Mouse (Mus musculus) forebrain, embryonic 15.5 days (tissue): ENCODE data around the gene Apba3. TPM values are rescaled to one million over a fixed set of nuclear protein-coding genes. Genes with fewer than 3 reads are reported as not detected.
A peak's percentile ranks its signal among the peaks of the same experiment; 100 is the strongest.

Experiments used
- ATAC-seq: fragments of 200-750 bp; cut with Nextera tagmentation; replicated peaks from 2 replicates; pipeline ENCODE4 v1.8.0; 2017; ENCODE audit warnings: mild to moderate bottlenecking, moderate TSS enrichment, moderate library complexity
- H3K27ac ChIP-seq: fragments of 300-500 bp; sonication (generic); replicated peaks from 2 replicates; pipeline ENCODE4 v1.5.1; 2015; ENCODE audit warnings: mild to moderate bottlenecking, inconsistent platforms
- H3K27me3 ChIP-seq: fragments of 300-500 bp; sonication (generic); 2 replicates; pipeline ENCODE4 v1.6.1; 2015; ENCODE audit warnings: inconsistent platforms
- H3K36me3 ChIP-seq: fragments of 300-500 bp; sonication (generic); 2 replicates; pipeline ENCODE4 v1.6.1; 2015; ENCODE audit warnings: mild to moderate bottlenecking, inconsistent platforms
- H3K4me1 ChIP-seq: fragments of 300-500 bp; sonication (generic); 2 replicates; pipeline ENCODE4 v1.6.1; 2015; ENCODE audit warnings: inconsistent platforms
- H3K4me2 ChIP-seq: fragments of 300-500 bp; sonication (generic); replicated peaks from 2 replicates; pipeline ENCODE4 v1.6.1; 2015; ENCODE audit warnings: mild to moderate bottlenecking, inconsistent platforms
- H3K4me3 ChIP-seq: fragments of 300-500 bp; sonication (generic); 2 replicates; pipeline ENCODE4 v1.5.1; 2015; ENCODE audit warnings: mild to moderate bottlenecking, inconsistent platforms
- H3K9ac ChIP-seq: fragments of 300-500 bp; sonication (generic); replicated peaks from 2 replicates; pipeline ENCODE4 v1.6.1; 2015; ENCODE audit warnings: mild to moderate bottlenecking, inconsistent platforms
- H3K9me3 ChIP-seq: fragments of 300-500 bp; sonication (generic); 2 replicates; pipeline ENCODE4 v1.6.1; 2016; ENCODE audit warnings: inconsistent platforms
- WGBS: fragments of 180-500 bp; shearing (Covaris S2); methylation state at CpG from one replicate; pipeline ENCODE4 v1.1.7; 2015; ENCODE audit warnings: mixed read lengths; 5-methylcytosine and 5-hydroxymethylcytosine counted together
- polyA plus RNA-seq: library from polyadenylated mRNA; unstranded; fragments of >200 nt; fragmentation: Nextera tagmentation; extraction: Ambion mirVana; gene quantifications from 2 replicates; pipeline ENCODE4 v1.2.1, GENCODE M21; 2015

Apba3 gene
- polyA plus RNA-seq, 1 experiment from 2014 or later: 37.5 TPM

- no peak overlapping the region for H3K9ac ChIP-seq
- no peak overlapping the region for H3K27ac ChIP-seq
- ATAC-seq: no peak
- H3K36me3 ChIP-seq: no peaks in the 10 kb centered on the region
- H3K4me2 ChIP-seq: peak overlapping the region; percentile 86
- peak overlapping the region; percentile 54; the same call in 1 of the 2 replicates for H3K4me3 ChIP-seq
- H3K9me3 ChIP-seq: no peaks in the 10 kb centered on the region
- 15% methylated on average over 17 of the region's 17 CpGs for WGBS
- peaks cover 7% of the 10 kb centered on the region; the same call in 1 of the 2 replicates for H3K27me3 ChIP-seq
- peaks cover 15% of the 10 kb centered on the region for H3K4me1 ChIP-seq
Measured at GRCm38 (mm10) chr10:81284719-81285118, 18.0 kb downstream of the Apba3 start.

DNA sequence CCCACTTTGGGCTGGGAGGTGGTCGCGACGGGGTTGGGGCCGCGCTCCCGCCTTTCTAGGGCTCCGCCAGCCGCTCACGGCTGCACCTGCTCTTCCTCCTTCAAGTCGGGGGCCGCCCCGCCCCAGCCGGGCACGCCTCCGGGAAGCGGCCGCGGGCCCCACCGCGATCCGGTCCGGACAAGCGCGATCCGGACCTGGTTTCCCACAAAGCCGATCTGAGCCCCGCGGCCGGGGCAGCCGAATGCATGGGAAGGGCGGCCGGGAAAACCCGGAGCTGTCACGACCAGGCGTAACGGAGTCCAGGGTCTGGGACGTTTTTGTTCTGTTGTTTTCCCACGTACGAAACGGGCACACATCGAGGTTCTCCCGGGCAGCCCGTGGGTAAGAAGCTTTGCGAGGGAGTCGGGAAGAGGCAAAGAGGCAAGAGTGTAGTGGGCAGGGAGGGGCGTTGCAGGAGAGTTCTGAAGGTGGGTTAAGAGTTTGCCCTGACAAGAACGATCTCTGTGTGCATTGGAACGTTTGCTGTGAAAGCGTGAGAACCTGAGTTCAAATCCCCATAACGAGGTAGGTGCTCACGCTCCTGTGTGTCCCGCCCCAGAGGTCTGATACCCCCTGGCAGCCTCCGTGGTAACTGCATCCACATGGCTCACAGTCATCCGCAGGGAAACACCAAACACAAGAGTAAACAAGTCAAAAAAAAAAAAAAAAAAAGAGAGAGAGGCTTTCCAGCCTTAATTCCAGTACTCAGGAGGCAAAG, 19.1 kb downstream of the Apba3 start:
- WGBS: 2% methylated on average over 54 of the region's 54 CpGs

DNA sequence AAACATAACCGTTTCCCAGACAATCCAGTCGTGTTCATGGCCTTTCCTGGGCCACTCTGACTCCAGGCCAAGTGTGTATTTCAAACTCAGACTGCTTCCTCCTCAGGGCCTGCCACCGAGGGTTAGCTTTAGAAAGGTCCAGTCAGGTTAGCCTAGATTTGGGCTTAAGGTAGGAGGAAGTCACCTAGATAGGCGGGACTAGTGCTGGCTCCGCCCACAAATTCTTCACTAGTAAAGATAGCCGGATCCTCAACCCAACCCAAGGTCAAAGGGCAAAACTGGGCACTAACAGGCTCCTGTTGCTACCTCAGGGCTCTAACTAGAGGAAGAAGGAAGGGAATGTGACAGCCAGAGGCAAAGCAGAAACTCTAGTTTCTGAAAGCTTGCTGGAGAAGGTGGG, 19.8 kb downstream of the Apba3 start:
- Histone ChIP-seq H3K27me3 (peaks cover 7% of the 10 kb centered on the region), H3K36me3 (no peaks in the 10 kb centered on the region), H3K9ac (no peak overlapping the region), H3K4me1 (peaks cover 27% of the 10 kb centered on the region), H3K4me2 (no peak overlapping the region), H3K4me3 (no peak overlapping the region), H3K27ac (no peak overlapping the region), H3K9me3 (no peaks in the 10 kb centered on the region)
- ATAC-seq: no peak
- WGBS: 50% methylated on average over 6 of the region's 6 CpGs

More for the DNA sequence above, 19.1 kb downstream of the Apba3 start:
- H3K4me1 ChIP-seq: peaks cover 21% of the 10 kb centered on the region
- H3K27me3 ChIP-seq: peaks cover 7% of the 10 kb centered on the region
- peak overlapping the region; percentile 58 for H3K9ac ChIP-seq
- H3K4me2 ChIP-seq: peak overlapping the region; percentile 86
- peak overlapping the region; percentile 54 for H3K4me3 ChIP-seq
- ATAC-seq: peak; percentile 74
- H3K36me3 ChIP-seq: no peaks in the 10 kb centered on the region
- no peaks in the 10 kb centered on the region for H3K9me3 ChIP-seq
- no peak overlapping the region for H3K27ac ChIP-seq

- Histone ChIP-seq H3K4me3 (no peak overlapping the region), H3K36me3 (no peaks in the 10 kb centered on the region), H3K9ac (no peak overlapping the region), H3K4me2 (no peak overlapping the region), H3K27ac (no peak overlapping the region), H3K27me3 (peaks cover 7% of the 10 kb centered on the region), H3K4me1 (peaks cover 27% of the 10 kb centered on the region), H3K9me3 (no peaks in the 10 kb centered on the region)
- ATAC-seq: no peak
- 61% methylated on average over 8 of the region's 8 CpGs for WGBS
Measured at GRCm38 (mm10) chr10:81287513-81288157, 20.9 kb downstream of the Apba3 start.

- ATAC-seq: no peak
- Histone ChIP-seq H3K4me2 (no peak overlapping the region), H3K9me3 (no peaks in the 10 kb centered on the region), H3K27ac (no peak overlapping the region), H3K4me3 (no peak overlapping the region), H3K9ac (no peak overlapping the region), H3K27me3 (peaks cover 7% of the 10 kb centered on the region), H3K36me3 (no peaks in the 10 kb centered on the region), H3K4me1 (peaks cover 27% of the 10 kb centered on the region)
- WGBS: 31% methylated on average over 6 of the region's 6 CpGs
Measured at GRCm38 (mm10) chr10:81288601-81289000, 21.8 kb downstream of the Apba3 start.

- WGBS: 2% methylated on average over 7 of the region's 7 CpGs
Measured at GRCm38 (mm10) chr10:81289278-81289677, 22.5 kb downstream of the Apba3 start.

DNA sequence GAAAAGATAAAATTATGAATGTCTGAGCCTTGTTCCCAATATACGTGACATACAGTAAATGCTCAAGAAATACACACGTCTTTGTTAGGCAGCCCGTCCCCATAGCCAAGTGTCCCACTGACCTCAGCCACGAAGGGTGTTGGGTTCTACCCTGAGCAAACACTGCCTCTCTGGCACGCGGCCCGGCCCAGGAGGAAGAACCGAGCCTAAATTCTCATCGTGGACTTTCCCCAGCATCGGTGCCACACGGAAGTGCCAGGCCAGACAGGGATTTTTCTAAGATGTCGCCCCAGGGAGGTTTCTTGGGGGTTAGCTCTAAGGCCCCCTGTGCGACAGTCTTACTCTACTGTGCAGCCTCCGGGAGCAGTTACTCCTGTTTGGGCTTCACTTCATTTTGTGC, 23.1 kb downstream of the Apba3 start:
- no peak overlapping the region for H3K27ac ChIP-seq
- no peak overlapping the region for H3K9ac ChIP-seq
- H3K4me3 ChIP-seq: no peak overlapping the region
- H3K4me2 ChIP-seq: no peak overlapping the region
- no peaks in the 10 kb centered on the region for H3K9me3 ChIP-seq
- no peak for ATAC-seq
- 68% methylated on average over 14 of the region's 14 CpGs for WGBS
- H3K4me1 ChIP-seq: peaks cover 38% of the 10 kb centered on the region
- H3K27me3 ChIP-seq: peaks cover 5% of the 10 kb centered on the region
- no peaks in the 10 kb centered on the region for H3K36me3 ChIP-seq

More at GRCm38 (mm10) chr10:81289278-81289677, 22.5 kb downstream of the Apba3 start:
- H3K36me3 ChIP-seq: no peaks in the 10 kb centered on the region
- no peak for ATAC-seq
- no peaks in the 10 kb centered on the region for H3K9me3 ChIP-seq
- no peak overlapping the region for H3K27ac ChIP-seq
- H3K4me1 ChIP-seq: peaks cover 34% of the 10 kb centered on the region
- no peak overlapping the region for H3K4me2 ChIP-seq
- peaks cover 7% of the 10 kb centered on the region for H3K27me3 ChIP-seq
- H3K9ac ChIP-seq: no peak overlapping the region
- H3K4me3 ChIP-seq: no peak overlapping the region

DNA sequence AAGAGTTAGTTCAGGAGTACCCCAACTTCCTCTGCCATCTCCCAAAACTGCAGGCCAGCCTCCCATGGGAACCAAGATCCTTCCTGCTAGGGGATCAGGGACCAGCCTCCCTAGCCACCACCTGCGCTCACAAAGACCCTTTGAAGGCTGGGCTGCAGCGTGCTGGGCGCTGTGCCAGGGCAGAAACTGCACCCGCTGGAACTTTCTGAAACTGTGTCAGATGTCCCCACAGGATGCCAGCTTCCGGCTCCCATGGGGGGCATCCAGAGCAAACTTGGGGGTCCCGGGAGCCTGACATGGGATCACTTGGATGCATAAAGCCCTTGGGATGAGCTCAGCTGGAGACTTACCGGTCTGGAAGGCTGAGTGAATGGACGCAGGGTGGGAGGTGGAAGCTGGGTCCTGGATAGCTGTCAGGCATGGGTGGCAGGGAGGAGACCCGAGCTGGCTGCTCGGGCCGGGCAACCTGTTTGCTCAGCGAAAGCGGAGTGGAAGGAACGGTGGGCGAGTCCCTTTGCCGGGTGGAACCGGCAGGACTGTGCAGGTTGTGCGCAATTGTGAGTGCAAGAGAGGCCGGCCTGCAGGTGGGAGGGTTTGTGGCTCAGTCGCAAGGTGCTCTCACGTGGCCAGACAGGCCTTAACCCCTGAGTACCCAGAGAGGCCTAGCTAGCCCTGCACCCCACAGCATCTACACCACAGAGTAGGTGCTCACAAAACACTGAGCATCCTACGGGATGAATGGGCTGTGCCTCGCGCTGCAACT, 24.1 kb downstream of the Apba3 start:
- no peak for ATAC-seq
- no peaks in the 10 kb centered on the region for H3K36me3 ChIP-seq
- H3K4me1 ChIP-seq: peaks cover 41% of the 10 kb centered on the region
- no peak overlapping the region for H3K4me2 ChIP-seq
- H3K9me3 ChIP-seq: no peaks in the 10 kb centered on the region
- WGBS: 11% methylated on average over 24 of the region's 24 CpGs
- H3K27me3 ChIP-seq: no peaks in the 10 kb centered on the region; the same call in 1 of the 2 replicates
- H3K27ac ChIP-seq: no peak overlapping the region
- no peak overlapping the region for H3K9ac ChIP-seq
- no peak overlapping the region for H3K4me3 ChIP-seq

DNA sequence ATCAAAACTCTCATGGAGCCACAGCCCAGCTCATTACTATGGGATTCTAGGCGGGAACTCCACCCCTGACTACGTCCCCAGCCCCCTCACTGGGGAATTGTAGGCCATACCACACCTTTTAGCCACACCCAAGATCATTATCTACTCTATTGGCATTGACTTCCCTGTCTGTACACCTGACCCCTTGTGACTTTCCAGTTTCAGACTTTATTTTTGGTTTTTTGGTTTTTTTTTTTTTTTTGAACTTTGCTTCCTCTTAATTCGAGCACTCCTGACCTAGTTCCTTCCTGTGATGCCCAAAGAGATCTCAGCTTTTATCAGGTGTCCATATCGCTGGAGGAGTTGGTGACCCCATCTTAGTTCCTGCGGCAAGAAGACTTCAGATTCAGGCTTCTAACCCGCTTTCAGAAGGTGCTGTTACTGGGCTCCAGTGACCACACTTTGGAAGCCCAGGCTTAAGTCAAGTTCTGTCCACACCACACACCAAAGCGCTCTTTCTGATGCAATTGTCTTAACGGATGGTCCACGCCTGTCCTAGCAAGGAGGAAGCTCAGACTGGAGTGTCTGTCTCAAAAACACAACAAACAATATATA, 24.8 kb downstream of the Apba3 start, which contains the start of gene Tjp3:
Gene Tjp3, minus strand, starts transcription at position 71 of the 594 bp plus-strand sequence.
- H3K4me2 ChIP-seq: peak within 1 kb of the TSS; percentile 74; the same call in 1 of the 2 replicates
- H3K4me3 ChIP-seq: peak within 1 kb of the TSS; percentile 97
- no peak within 1 kb of the TSS for H3K27ac ChIP-seq
- H3K27me3 ChIP-seq: no peaks in the 10 kb centered on the region; the same call in 1 of the 2 replicates
- no peaks in the 10 kb centered on the region for H3K36me3 ChIP-seq
- WGBS: 77% methylated on average over 9 of the region's 9 CpGs
- H3K9ac ChIP-seq: no peak within 1 kb of the TSS
- no peak for ATAC-seq
- H3K4me1 ChIP-seq: peaks cover 45% of the 10 kb centered on the region
- H3K9me3 ChIP-seq: no peaks in the 10 kb centered on the region

GRCm38 (mm10) chr10:81292554-81293333, 26.0 kb downstream of the Apba3 start, which contains the start of gene Pip5k1c:
Gene Pip5k1c (plus strand): TSS chr10:81292963.
- H3K27me3 ChIP-seq: no peaks in the 10 kb centered on the region; the same call in 1 of the 2 replicates
- WGBS: under 1% methylated on average over 75 of the region's 80 CpGs

More at GRCm38 (mm10) chr10:81292554-81293333, 26.0 kb downstream of the Apba3 start, which contains the start of gene Pip5k1c:
- peak; percentile 95 for ATAC-seq
- peak within 1 kb of the TSS; percentile 97 for H3K4me3 ChIP-seq
- peaks cover 47% of the 10 kb centered on the region for H3K4me1 ChIP-seq
- peak within 1 kb of the TSS; percentile 95 for H3K27ac ChIP-seq
- peak within 1 kb of the TSS; percentile 74 for H3K4me2 ChIP-seq
- H3K9ac ChIP-seq: peak within 1 kb of the TSS; percentile 95
- no peaks in the 10 kb centered on the region for H3K9me3 ChIP-seq
- H3K36me3 ChIP-seq: no peaks in the 10 kb centered on the region
